Mouse (Mus musculus): ENCODE results near the gene Ifi207. TPM values are rescaled to one million over a fixed set of nuclear protein-coding genes. Genes with fewer than 3 reads are reported as not detected.

Ifi207 gene
- 17.6 TPM for polyA plus RNA-seq (2014; fragmentation: Illumina TruSeq; extraction: RNeasy Lipid Tissue Mini Kit (QIAGEN cat#74804))

DNA sequence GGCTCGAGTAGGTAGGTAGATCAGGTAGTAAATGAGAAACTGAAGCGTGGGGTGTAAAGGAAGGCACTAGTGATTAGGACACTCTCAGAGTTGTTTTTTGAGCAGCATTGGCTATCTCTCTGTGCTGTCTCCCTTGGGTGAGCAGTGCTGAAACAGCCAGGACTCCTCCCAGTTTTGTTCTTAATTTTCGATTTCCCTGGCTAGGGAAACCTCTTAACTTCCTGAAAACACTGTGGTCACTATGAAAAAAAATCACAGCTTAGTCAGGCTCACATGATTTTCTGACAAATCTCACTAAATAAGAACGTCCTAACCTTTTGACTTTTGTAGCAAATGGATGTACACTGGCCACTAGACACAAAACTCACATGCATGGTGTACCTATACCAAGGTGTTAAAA lies at the start of gene Ifi207:
Ifi207 (minus strand) TSS at position 92 of the 400 bp plus-strand sequence.

DNA sequence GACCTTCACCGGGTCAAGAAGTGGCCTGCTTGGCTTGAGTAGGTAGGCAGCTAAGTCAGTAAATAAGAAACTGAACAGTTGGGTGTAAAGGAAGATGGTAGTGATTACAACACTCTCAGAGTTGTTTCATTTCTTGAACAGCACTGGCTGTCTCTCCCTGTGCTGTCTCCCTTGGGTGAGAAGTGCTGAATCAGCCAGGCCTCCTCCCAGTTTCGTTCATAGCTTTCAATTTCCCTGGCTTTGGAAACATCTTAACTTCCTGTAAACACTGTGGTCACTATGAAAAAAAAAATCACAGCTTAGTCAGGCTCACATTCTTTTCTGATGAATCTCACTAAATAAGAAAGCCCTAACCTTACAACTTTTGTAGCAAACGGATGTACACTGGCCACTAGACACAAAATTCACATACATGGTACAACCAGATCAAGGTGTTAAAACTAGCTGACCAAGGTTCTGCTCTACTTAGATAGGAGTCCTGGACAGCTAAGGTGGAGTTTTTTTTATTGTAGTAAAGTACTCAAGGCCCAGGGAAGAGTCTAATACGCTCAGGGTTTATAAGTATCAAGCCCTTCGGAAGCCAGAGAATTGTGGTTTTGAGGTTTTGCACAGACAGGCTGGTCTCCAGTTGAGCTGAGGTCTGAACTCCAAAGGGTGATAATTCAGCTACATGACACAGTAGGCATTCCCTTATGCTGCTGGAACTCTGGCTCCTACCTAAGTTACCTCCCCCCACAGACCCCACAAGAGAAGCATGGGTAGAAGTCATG lies 25.5 kb upstream of the Ifi207 start, which contains the start of gene Ifi204:
Ifi204 (minus strand) TSS at position 96 of the 770 bp plus-strand sequence.

GRCm38 (mm10) chr1:173673458-173674097 lies 68.0 kb downstream of the Ifi207 start, which contains the start of gene Ifi208:
Ifi208 (plus strand) TSS chr1:173673675.

Other genes with a start within 250 kb of the Ifi207 start
- gene Ifi214, start 205.8 kb downstream of the Ifi207 start, polyA plus RNA-seq (2014; fragmentation: Illumina TruSeq; extraction: RNeasy Lipid Tissue Mini Kit (QIAGEN cat#74804)): not detected
- 5.9 TPM for gene Ifi213, start 142.5 kb downstream of the Ifi207 start, polyA plus RNA-seq (2014; fragmentation: Illumina TruSeq; extraction: RNeasy Lipid Tissue Mini Kit (QIAGEN cat#74804))
- gene Ifi209, start 110.8 kb downstream of the Ifi207 start, polyA plus RNA-seq (2014; fragmentation: Illumina TruSeq; extraction: RNeasy Lipid Tissue Mini Kit (QIAGEN cat#74804)): 8.4 TPM
- 2.9 TPM for gene Ifi208, start 68.1 kb downstream of the Ifi207 start, polyA plus RNA-seq (2014; fragmentation: Illumina TruSeq; extraction: RNeasy Lipid Tissue Mini Kit (QIAGEN cat#74804))
- gene Ifi204, start 25.2 kb upstream of the Ifi207 start, polyA plus RNA-seq (2014; fragmentation: Illumina TruSeq; extraction: RNeasy Lipid Tissue Mini Kit (QIAGEN cat#74804)): 43.0 TPM
- gene Ifi211, start 171.3 kb upstream of the Ifi207 start, polyA plus RNA-seq (2014; fragmentation: Illumina TruSeq; extraction: RNeasy Lipid Tissue Mini Kit (QIAGEN cat#74804)): 24.1 TPM
- gene Mndal, start 200.7 kb upstream of the Ifi207 start, polyA plus RNA-seq (2014; fragmentation: Illumina TruSeq; extraction: RNeasy Lipid Tissue Mini Kit (QIAGEN cat#74804)): 97.3 TPM
- 87.5 TPM for gene Ifi203, start 200.9 kb upstream of the Ifi207 start, polyA plus RNA-seq (2014; fragmentation: Illumina TruSeq; extraction: RNeasy Lipid Tissue Mini Kit (QIAGEN cat#74804))
- 2.2 TPM for gene Ifi202b, start 241.0 kb upstream of the Ifi207 start, polyA plus RNA-seq (2014; fragmentation: Illumina TruSeq; extraction: RNeasy Lipid Tissue Mini Kit (QIAGEN cat#74804))

Measured in ovary, adult 10 weeks (tissue).